Mouse (Mus musculus): ENCODE data around the gene Plch1. TPM values are rescaled to one million over a fixed set of nuclear protein-coding genes. Genes with fewer than 3 reads are reported as not detected.

Gene Plch1
- not detected in 2 replicates for polyA plus RNA-seq (2012)

DNA sequence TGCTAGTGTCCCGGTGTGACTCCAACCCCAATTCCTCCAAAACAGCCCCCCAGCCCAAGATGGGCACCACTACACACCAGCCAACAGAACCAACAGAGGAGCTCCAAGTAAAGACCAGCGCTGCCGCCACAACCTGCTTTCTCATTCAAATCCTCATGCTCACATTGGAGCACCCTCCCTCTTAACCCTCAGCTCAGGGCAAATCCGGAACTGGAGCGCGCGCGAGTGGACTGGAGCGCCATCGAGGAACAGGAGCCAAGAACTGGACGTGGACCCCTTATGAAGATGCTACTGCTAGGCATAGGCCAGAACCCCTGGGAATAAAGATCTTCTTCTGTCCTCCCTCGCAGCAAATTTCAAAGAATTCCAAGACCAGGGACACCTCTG, at the start of gene Plch1:
Gene Plch1 (minus strand): TSS at position 164 of the 387 bp plus-strand sequence.
- no peak for TF ChIP-seq GATA1 (IDR thresholded peaks at IDR 0.05; ENCODE audit: low read length)

- no peak for TF ChIP-seq GATA1 (IDR thresholded peaks at IDR 0.05; ENCODE audit: low read length)
Observed at GRCm38 (mm10) chr3:63941204-63941850, 42.1 kb upstream of the Plch1 start.

DNA sequence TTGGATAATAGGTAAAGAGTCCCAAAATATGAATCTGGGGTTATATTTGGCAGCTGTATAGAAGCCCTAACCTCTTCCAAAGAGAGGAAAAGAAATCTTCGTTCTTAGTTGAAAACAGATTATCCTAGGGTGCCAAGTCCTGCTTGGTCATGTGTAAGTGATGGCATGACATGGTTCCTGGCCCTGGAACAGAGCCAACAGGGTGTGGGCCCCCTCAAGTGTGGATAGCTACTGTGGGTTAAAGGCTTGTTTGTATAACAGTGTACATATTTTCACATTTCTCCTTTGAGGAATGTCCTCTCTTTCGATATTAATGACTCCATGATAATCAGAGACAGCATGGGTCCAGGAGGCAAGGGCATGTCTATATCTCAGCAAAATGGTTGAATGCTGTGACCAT, 39.7 kb upstream of the Plch1 start:
- no peak for TF ChIP-seq GATA1 (IDR thresholded peaks at IDR 0.05; ENCODE audit: low read length)

DNA sequence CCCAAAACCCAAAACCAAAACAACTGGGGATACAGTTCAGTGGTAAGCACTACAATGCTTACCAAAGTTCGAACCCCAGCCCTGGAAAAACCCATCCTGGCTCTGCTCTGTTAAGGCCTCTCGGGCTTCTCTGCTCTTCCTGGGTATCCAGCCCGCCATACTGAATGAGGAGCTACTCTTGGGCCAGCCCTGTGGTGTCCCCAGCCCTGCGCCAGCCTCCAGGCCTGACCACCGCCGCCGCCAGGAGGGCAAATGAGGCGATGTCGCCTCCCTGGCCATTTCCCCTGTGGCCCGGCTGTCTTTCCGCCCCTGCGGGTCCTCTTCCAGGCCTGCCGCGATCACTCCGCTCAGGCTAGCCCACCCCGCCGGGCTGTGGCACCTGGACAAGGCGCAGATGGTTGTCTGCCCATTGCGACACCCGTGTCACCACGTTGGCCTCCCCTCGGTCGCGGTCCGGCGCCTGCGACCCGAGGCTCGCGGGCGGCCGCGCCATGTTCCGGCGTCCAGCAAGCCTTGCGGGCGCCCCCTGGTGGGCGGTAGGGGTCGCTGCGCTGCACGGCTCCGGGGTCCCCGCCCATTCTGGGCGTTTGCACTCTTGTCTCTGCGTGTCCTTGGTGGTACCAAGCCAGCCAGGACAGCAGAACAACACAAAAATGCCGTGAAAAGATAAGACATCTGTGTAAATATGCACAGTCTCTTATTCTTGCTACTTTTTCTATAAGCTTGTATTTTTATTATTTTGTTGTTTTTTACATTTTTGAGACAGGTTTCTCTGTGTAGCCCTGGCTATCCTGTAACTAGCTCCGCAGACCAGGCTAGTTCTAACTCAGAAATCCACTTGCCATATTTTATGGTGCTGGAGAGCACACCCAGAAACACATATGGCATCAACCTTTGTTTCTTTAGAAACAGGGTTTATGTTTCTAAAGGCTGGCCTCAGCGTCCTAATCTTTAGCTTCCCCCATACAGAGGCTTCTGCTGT, 29.9 kb upstream of the Plch1 start, which contains the start of gene E130311K13Rik:
Gene E130311K13Rik (minus strand): TSS at position 595 of the 982 bp plus-strand sequence.
- no peak for TF ChIP-seq GATA1 (IDR thresholded peaks at IDR 0.05; ENCODE audit: low read length)

GRCm38 (mm10) chr3:63919634-63920033, 20.4 kb upstream of the Plch1 start:
- no peak for TF ChIP-seq GATA1 (IDR thresholded peaks at IDR 0.05; ENCODE audit: low read length)

DNA sequence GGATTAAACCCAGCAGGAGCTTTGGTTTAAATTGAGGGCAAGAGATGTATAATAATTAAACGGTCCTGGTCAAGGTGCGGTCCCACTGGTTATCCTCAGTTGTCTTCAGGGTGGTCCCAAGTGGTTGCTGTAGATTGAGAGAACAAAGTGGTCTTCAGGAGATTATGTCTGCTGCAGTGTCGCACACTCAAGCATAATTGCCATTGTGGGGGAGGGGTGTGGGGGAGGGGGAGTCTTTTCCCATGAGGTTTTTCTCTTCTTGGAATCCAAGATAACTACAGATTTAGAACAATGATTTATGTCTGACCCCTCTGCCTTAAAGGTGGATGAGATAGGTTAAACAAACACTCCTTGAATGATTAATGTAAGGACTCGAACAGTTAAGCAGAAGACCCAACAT, 11.0 kb upstream of the Plch1 start:
- no peak for TF ChIP-seq GATA1 (IDR thresholded peaks at IDR 0.05; ENCODE audit: low read length)

DNA sequence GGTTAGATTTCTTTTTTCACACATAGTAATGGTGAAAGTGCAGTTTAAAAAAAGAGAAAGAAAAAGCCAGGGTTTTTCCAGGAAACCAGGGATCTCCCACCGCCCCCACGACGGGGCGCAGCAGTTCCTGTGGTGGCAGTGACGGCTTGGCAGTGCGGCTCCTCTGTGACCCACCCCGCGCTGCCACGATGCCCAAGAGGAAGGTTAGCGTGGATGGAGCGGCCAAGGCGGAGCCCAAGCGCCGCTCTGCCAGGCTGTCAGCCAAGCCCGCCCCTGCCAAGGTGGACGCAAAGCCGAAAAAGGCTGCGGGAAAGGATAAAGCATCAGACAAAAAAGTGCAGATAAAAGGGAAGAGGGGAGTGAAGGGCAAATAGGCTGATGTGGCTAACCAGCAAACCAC, 6.0 kb upstream of the Plch1 start:
- TF ChIP-seq GATA1 (IDR thresholded peaks at IDR 0.05; ENCODE audit: low read length): no peak

- TF ChIP-seq GATA1 (IDR thresholded peaks at IDR 0.05; ENCODE audit: low read length): no peak
Observed at GRCm38 (mm10) chr3:63904157-63904556, 4.9 kb upstream of the Plch1 start.

DNA sequence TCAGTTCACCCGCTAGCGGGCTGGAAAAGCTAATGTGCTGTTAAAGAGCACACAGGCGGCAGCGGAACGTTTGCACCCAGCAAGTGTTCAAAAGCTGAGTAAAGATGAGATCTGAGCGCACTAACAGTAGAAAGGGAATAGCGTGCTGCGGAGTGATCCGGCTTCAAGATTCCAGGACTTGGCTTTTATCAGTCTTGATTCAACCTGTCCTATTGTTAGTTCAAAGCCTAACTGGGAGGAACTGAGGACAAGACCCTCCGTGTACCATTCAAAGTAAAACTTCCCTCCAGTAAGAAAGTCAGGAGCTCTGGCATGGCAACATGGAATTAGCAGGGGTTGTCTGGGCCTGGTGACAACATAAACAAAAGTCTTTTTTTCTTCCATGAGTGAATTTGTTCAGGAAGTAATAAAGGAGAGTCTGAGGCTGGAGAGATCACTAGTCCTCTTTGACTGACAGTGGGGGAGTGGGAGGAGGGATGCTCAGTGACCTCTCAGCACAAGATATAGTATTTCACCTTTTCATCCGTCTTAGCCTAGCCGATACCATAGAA, 824 bp upstream of the Plch1 start:
- TF ChIP-seq GATA1 (IDR thresholded peaks at IDR 0.05; ENCODE audit: low read length): no peak

GRCm38 (mm10) chr3:63898581-63899308, 527 bp downstream of the Plch1 start:
- no peak for TF ChIP-seq GATA1 (IDR thresholded peaks at IDR 0.05; ENCODE audit: low read length)

GRCm38 (mm10) chr3:63897177-63897576, 2.1 kb downstream of the Plch1 start:
- no peak for TF ChIP-seq GATA1 (IDR thresholded peaks at IDR 0.05; ENCODE audit: low read length)

- TF ChIP-seq GATA1 (IDR thresholded peaks at IDR 0.05; ENCODE audit: low read length): no peak
Observed at GRCm38 (mm10) chr3:63896303-63896702, 3.0 kb downstream of the Plch1 start.

DNA sequence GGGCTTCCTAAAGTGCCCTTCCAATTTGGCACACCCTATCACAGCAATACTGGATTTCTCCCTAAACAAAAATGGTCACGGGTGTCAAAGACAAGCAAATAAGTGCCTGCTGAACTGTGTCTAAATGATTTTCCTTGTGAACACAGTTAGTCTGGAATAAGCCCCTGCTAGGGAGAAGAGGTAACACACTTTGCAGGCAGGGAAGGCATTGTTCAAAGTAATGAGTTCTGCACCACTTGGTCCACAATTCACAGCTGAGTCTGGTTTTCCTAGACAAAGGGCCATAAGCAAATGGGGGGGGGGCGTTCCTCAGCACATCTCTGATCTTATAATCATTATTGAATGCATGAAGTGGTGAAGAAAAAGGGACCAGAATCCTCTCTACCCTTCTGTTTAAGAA, 3.5 kb downstream of the Plch1 start:
- TF ChIP-seq GATA1 (IDR thresholded peaks at IDR 0.05; ENCODE audit: low read length): no peak

GRCm38 (mm10) chr3:63893677-63894076, 5.6 kb downstream of the Plch1 start:
- no peak for TF ChIP-seq GATA1 (IDR thresholded peaks at IDR 0.05; ENCODE audit: low read length)

- TF ChIP-seq GATA1 (IDR thresholded peaks at IDR 0.05; ENCODE audit: low read length): no peak
Observed at GRCm38 (mm10) chr3:63892154-63892553, 7.1 kb downstream of the Plch1 start.

Measured in G1E-ER4 (cell line).